Comparison of ENCODE assay signal across 8 mouse cellular contexts in genomic region chr4:48044491-48045211, GRCm38 (mm10). TPM values are rescaled to one million over a fixed set of nuclear protein-coding genes. Genes with fewer than 3 reads are reported as not detected.
DNase-seq lines count a peak whose midpoint lies in the region; ATAC-seq and TF ChIP-seq lines count a peak whose summit lies in the region.

Nr4a3 (plus strand) TSS chr4:48045153.

- H3K27ac ChIP-seq in cortical plate, adult 2 months (ENCODE audit: insufficient read depth, low read length) = peak within 1 kb of the TSS; percentile 94

- TF ChIP-seq CTCF in cortical plate, adult 2 months (IDR thresholded peaks at IDR 0.05; ENCODE audit: extremely low read depth, insufficient read depth, low read length) = no peak

- H3K4me3 ChIP-seq in cortical plate, adult 2 months (ENCODE audit: insufficient read depth, low read length) = peak within 1 kb of the TSS; percentile 68

- H3K4me1 ChIP-seq in cortical plate, adult 2 months (ENCODE audit: control insufficient read depth, insufficient read depth, low read length) = no peaks in the 10 kb centered on the region; the same call in 1 of the 2 replicates

- peak; percentile 50 for ATAC-seq in megakaryocyte, adult 5-6 weeks (ENCODE audit: poor library complexity, severe bottlenecking)

- TF ChIP-seq POLR2A in cortical plate, adult 2 months (IDR thresholded peaks at IDR 0.05; ENCODE audit: extremely low read depth, insufficient read depth, low read length) = peak; percentile 98

- DNase-seq in adipocyte (ENCODE audit: low spot score) = peak; percentile 91
- DNase-seq in gastrocnemius, adult 8-10 months (ENCODE audit: low spot score in 2 of 2) = peak; percentile 92 to 95
- DNase-seq in induced T-regulatory cell, adult 2 months (ENCODE audit: low read depth) = peak; percentile 96
- peak; percentile 75 to 90 for DNase-seq in left cerebral cortex, adult 8-10 months (ENCODE audit: low spot score in 2 of 2)
- peak; percentile 93 for DNase-seq in right cerebral cortex, adult 18-20 months
- peak; percentile 84 for DNase-seq in urinary bladder, adult 2 months (ENCODE audit: low spot score)

RNA-seq across cellular contexts. Expression of gene Nr4a3, which starts in this region (rescaled TPM):
- polyA plus RNA-seq in cortical plate, adult 2 months (2012; rRNA removed) = 10.5 and 12.0 TPM in 2 replicates
- 10 to 100 TPM in 2 of 4 experiments, 1 to 10 TPM in 2; 4.8 to 25.3 (median 10.3) TPM for total RNA-seq in gastrocnemius, adult 8-10 months (2022)
- total RNA-seq in left cerebral cortex, adult 8-10 months (2022) = 10 to 100 TPM; 12.4 to 17.3 (median 16.5) TPM
- 1.6 and 2.4 TPM in 2 replicates for total RNA-seq in megakaryocyte, adult 5-6 weeks (2015)
- 0.04 and 0.73 TPM in 2 replicates for total RNA-seq in megakaryocyte, adult 5-6 weeks (2017)
- 1.9 and 2.6 TPM in 2 replicates for polyA plus RNA-seq in urinary bladder, adult 2 months (2012; rRNA removed)

Comparison
In these comparisons a context has a peak if more than half of its experiments do, and no peak if none do; other contexts are left out.
1. Peak in every context shown above with its lines: DNase-seq, ATAC-seq, H3K4me3 ChIP-seq and H3K27ac ChIP-seq.